Mouse (Mus musculus): Measurements from ENCODE around the gene Slc25a14.

Slc25a14 gene

GRCm38 (mm10) chrX:48623379-48624053 is at the start of gene Slc25a14:
TSS of gene Slc25a14 (plus strand) at chrX:48623413.
- peak; percentile 91 for DNase-seq (ENCODE audit: low read depth, low spot score)

GRCm38 (mm10) chrX:48583332-48583731 is 39.9 kb upstream of the Slc25a14 start:
- no peak for DNase-seq (ENCODE audit: low read depth, low spot score)

GRCm38 (mm10) chrX:48593721-48594098 is 29.5 kb upstream of the Slc25a14 start:
- DNase-seq (ENCODE audit: low read depth, low spot score), result no peak

GRCm38 (mm10) chrX:48594099-48594760 is 29.0 kb upstream of the Slc25a14 start, which contains the start of gene Zfp280c:
TSS of gene Zfp280c (minus strand) at chrX:48594504.
- DNase-seq (ENCODE audit: low read depth, low spot score), result peak; percentile 78

- peak; percentile 92 for DNase-seq (ENCODE audit: low read depth, low spot score)
Observed at GRCm38 (mm10) chrX:48596053-48596452, 27.2 kb upstream of the Slc25a14 start.

GRCm38 (mm10) chrX:48596906-48597305 is 26.3 kb upstream of the Slc25a14 start:
- peak; percentile 32 for DNase-seq (ENCODE audit: low read depth, low spot score)

- DNase-seq (ENCODE audit: low read depth, low spot score), result no peak
Observed at GRCm38 (mm10) chrX:48604872-48605271, 18.3 kb upstream of the Slc25a14 start.

GRCm38 (mm10) chrX:48623049-48623378 is 199 bp upstream of the Slc25a14 start:
- no peak for DNase-seq (ENCODE audit: low read depth, low spot score)

- DNase-seq (ENCODE audit: low read depth, low spot score), result no peak
Observed at GRCm38 (mm10) chrX:48624054-48624420, 824 bp downstream of the Slc25a14 start.

GRCm38 (mm10) chrX:48637032-48637431 is 13.8 kb downstream of the Slc25a14 start:
- DNase-seq (ENCODE audit: low read depth, low spot score), result peak; percentile 44

GRCm38 (mm10) chrX:48644122-48644521 is 20.9 kb downstream of the Slc25a14 start:
- DNase-seq (ENCODE audit: low read depth, low spot score), result peak; percentile 31

- DNase-seq (ENCODE audit: low read depth, low spot score), result peak; percentile 48
Observed at GRCm38 (mm10) chrX:48666807-48667206, 43.6 kb downstream of the Slc25a14 start.

- DNase-seq (ENCODE audit: low read depth, low spot score), result peak; percentile 59
Observed at GRCm38 (mm10) chrX:48669588-48669987, 46.4 kb downstream of the Slc25a14 start.

GRCm38 (mm10) chrX:48671714-48672113 is 48.5 kb downstream of the Slc25a14 start:
- DNase-seq (ENCODE audit: low read depth, low spot score), result no peak

GRCm38 (mm10) chrX:48674171-48674570 is 51.0 kb downstream of the Slc25a14 start, which contains the start of gene Gpr119:
TSS of gene Gpr119 (minus strand) at chrX:48674478.
- DNase-seq (ENCODE audit: low read depth, low spot score), result no peak

GRCm38 (mm10) chrX:48683451-48683850 is 60.2 kb downstream of the Slc25a14 start:
- DNase-seq (ENCODE audit: low read depth, low spot score), result peak; percentile 55

GRCm38 (mm10) chrX:48683857-48684256 is 60.6 kb downstream of the Slc25a14 start:
- no peak for DNase-seq (ENCODE audit: low read depth, low spot score)

GRCm38 (mm10) chrX:48694460-48694859 is 71.2 kb downstream of the Slc25a14 start:
- DNase-seq (ENCODE audit: low read depth, low spot score), result no peak

GRCm38 (mm10) chrX:48694864-48695371 is 71.7 kb downstream of the Slc25a14 start, which contains the start of gene Rbmx2:
TSS of gene Rbmx2 (plus strand) at chrX:48695004.
- peak; percentile 94 for DNase-seq (ENCODE audit: low read depth, low spot score)

- peak; percentile 73 for DNase-seq (ENCODE audit: low read depth, low spot score)
Observed at GRCm38 (mm10) chrX:48709701-48710100, 86.5 kb downstream of the Slc25a14 start.
